Mouse (Mus musculus) myocyte (in vitro differentiated cells): ENCODE results near the gene Ercc4. TPM values are rescaled to one million over a fixed set of nuclear protein-coding genes. Genes with fewer than 3 reads are reported as not detected.
A peak's percentile ranks its signal among the peaks of the same experiment; 100 is the strongest.

Source experiments
- H3K27me3 ChIP-seq: one replicate; pipeline ENCODE4 v1.6.1; 2011; ENCODE audit not compliant: control insufficient read depth, insufficient read depth, insufficient read length
- H3K36me3 ChIP-seq: one replicate; pipeline ENCODE4 v1.6.1; 2011; ENCODE audit not compliant: control insufficient read depth, insufficient read depth
- H3K4me2 ChIP-seq: one replicate; pipeline ENCODE4 v1.6.1; 2011; ENCODE audit warnings: low read depth, control low read depth
- H3K4me3 ChIP-seq: one replicate; pipeline ENCODE4 v1.5.1; 2011; ENCODE audit warnings: mild to moderate bottlenecking, control low read depth, moderate library complexity
- H3K79me2 ChIP-seq: one replicate; pipeline ENCODE4 v1.6.1; 2011; ENCODE audit not compliant: control insufficient read depth, insufficient read depth
- H3ac ChIP-seq: one replicate; pipeline ENCODE4 v1.6.1; 2011; ENCODE audit not compliant: control insufficient read depth, insufficient read length
- CEBPB ChIP-seq: IDR thresholded peaks from 2 replicates; pipeline ENCODE4 v1.6.1; 2011; ENCODE audit warnings: mild to moderate bottlenecking, moderate library complexity; ENCODE audit not compliant: poor library complexity, insufficient read depth, severe bottlenecking
- E2F4 ChIP-seq: IDR thresholded peaks from one replicate; pipeline ENCODE4 v1.6.1; 2011; ENCODE audit warnings: mild to moderate bottlenecking, control low read depth, moderate library complexity; ENCODE audit not compliant: insufficient read depth
- MAX ChIP-seq: IDR thresholded peaks from one replicate; pipeline ENCODE4 v1.6.1; 2011; ENCODE audit warnings: low read depth, mild to moderate bottlenecking, control low read depth
- MYOD1 ChIP-seq, 3 experiments: IDR thresholded peaks; one replicate each; pipeline ENCODE4 v1.6.1; 2011; ENCODE audit warnings: control low read depth in 2 of 3, low read depth in 2 of 3, mild to moderate bottlenecking in 2 of 3, moderate library complexity in 1 of 3; ENCODE audit not compliant: insufficient read length in 2 of 3, control insufficient read depth in 1 of 3
- MYOG ChIP-seq, 3 experiments: IDR thresholded peaks; one replicate each; pipeline ENCODE4 v1.6.1; 2011; ENCODE audit warnings: control low read depth in 2 of 3, low read depth in 2 of 3, mild to moderate bottlenecking in 2 of 3; ENCODE audit not compliant: insufficient read length in 2 of 3, control insufficient read depth in 1 of 3, insufficient read depth in 1 of 3
- POLR2A ChIP-seq: IDR thresholded peaks from one replicate; pipeline ENCODE4 v1.6.1; 2011; ENCODE audit warnings: low read depth, mild to moderate bottlenecking, control low read depth, moderate library complexity; ENCODE audit not compliant: insufficient read length
- POLR2AphosphoS2 ChIP-seq: IDR thresholded peaks from one replicate; pipeline ENCODE4 v1.6.1; 2011; ENCODE audit warnings: low read depth, control low read depth; ENCODE audit not compliant: insufficient read length
- REST ChIP-seq: IDR thresholded peaks from one replicate; pipeline ENCODE4 v1.6.1; 2011; ENCODE audit warnings: mild to moderate bottlenecking, control low read depth, moderate library complexity; ENCODE audit not compliant: insufficient read depth, insufficient read length
- SRF ChIP-seq: IDR thresholded peaks from one replicate; pipeline ENCODE4 v1.6.1; 2011; ENCODE audit warnings: low read depth; ENCODE audit not compliant: control insufficient read depth, insufficient read length
- TCF12 ChIP-seq: IDR thresholded peaks from one replicate; pipeline ENCODE4 v1.6.1; 2011; ENCODE audit warnings: mild to moderate bottlenecking, control low read depth; ENCODE audit not compliant: poor library complexity, insufficient read depth, severe bottlenecking
- TCF3 ChIP-seq: IDR thresholded peaks from one replicate; pipeline ENCODE4 v1.6.1; 2011; ENCODE audit warnings: low read depth, control low read depth; ENCODE audit not compliant: insufficient read length
- USF1 ChIP-seq: IDR thresholded peaks from one replicate; pipeline ENCODE4 v1.6.1; 2011; ENCODE audit warnings: low read depth, mild to moderate bottlenecking, control low read depth, moderate library complexity
- polyA plus RNA-seq: library from polyadenylated mRNA; unstranded; fragments of >200 nt; fragmentation: generic; extraction: Trizol; gene quantifications from one replicate; pipeline ENCODE4 v1.2.1, GENCODE M21; 2012; ENCODE audit warnings: missing spikeins

Gene Ercc4
- polyA plus RNA-seq, 1 experiment, result 6.1 TPM

DNA sequence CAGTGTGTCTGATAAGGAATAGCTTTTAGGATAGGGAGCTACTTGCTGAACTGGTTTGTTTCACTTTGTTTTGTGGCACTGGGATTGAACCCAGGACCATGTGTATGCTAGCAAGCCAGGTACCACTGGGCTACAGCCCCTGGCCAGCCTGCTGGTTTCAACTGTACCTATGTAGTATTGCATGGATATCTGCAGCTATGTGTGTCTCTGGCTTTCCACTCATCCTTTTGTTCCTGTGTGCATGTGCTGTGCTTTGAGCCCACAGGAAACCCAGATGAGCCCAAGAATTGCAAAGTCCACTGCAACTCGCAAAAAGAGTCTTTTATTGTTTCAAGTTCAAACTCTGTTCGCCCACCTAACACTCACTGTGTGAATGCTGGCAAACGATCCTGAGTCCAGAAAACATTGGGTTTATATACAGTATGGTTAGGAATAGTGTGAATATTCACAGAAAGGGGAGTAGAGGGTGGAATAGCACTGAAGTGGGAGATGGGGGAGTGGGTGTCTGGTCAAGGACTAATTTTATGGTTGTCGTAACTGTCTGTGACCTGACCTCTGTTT is 73.8 kb downstream of the Ercc4 start:
- TF ChIP-seq SRF (no peak), MYOG (IDR thresholded peaks at IDR 0.05; ENCODE audit: control insufficient read depth in 1 of 3, insufficient read depth in 1 of 3, insufficient read length in 2 of 3, low read depth in 2 of 3) (no peak), CEBPB (no peak), REST (no peak), TCF3 (no peak), POLR2AphosphoS2 (no peak), E2F4 (no peak), POLR2A (no peak), MYOD1 (IDR thresholded peaks at IDR 0.05; ENCODE audit: control insufficient read depth in 1 of 3, insufficient read length in 2 of 3, low read depth in 2 of 3) (no peak), MAX (no peak), TCF12 (no peak), USF1 (no peak)
- Histone ChIP-seq H3K27me3 (no peaks in the 10 kb centered on the region), H3K79me2 (no peaks in the 10 kb centered on the region), H3K4me3 (no peak overlapping the region), H3K4me2 (no peak overlapping the region), H3K36me3 (no peaks in the 10 kb centered on the region), H3ac (no peak overlapping the region)

DNA sequence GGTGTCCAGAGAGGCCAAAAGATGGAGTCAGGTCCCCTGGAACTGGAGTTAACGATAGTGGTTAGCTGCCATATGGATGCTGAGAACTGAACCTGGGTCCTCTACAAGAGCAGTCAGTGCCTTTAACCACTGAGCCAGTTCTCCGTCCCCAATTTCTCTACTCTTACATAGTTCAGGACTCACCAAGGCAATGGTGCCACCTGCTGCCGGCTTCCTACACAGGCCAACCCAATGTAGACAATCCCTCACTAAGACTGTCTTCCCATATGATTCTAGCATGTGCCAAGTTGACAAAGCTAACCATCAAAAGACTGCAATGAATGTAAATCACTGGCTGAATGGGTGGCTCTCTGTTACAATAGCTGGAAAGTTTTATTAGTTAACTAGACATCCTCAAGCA is 74.9 kb downstream of the Ercc4 start:
- no peak overlapping the region for H3K4me3 ChIP-seq
- TF ChIP-seq SRF, result no peak
- TF ChIP-seq POLR2A, result no peak
- no peak for TF ChIP-seq TCF3
- no peak for TF ChIP-seq POLR2AphosphoS2
- TF ChIP-seq MYOG (IDR thresholded peaks at IDR 0.05; ENCODE audit: control insufficient read depth in 1 of 3, insufficient read depth in 1 of 3, insufficient read length in 2 of 3, low read depth in 2 of 3), result no peak
- H3K27me3 ChIP-seq, result no peaks in the 10 kb centered on the region
- H3K36me3 ChIP-seq, result no peaks in the 10 kb centered on the region
- no peaks in the 10 kb centered on the region for H3K79me2 ChIP-seq
- H3K4me2 ChIP-seq, result no peak overlapping the region
- H3ac ChIP-seq, result no peak overlapping the region

DNA sequence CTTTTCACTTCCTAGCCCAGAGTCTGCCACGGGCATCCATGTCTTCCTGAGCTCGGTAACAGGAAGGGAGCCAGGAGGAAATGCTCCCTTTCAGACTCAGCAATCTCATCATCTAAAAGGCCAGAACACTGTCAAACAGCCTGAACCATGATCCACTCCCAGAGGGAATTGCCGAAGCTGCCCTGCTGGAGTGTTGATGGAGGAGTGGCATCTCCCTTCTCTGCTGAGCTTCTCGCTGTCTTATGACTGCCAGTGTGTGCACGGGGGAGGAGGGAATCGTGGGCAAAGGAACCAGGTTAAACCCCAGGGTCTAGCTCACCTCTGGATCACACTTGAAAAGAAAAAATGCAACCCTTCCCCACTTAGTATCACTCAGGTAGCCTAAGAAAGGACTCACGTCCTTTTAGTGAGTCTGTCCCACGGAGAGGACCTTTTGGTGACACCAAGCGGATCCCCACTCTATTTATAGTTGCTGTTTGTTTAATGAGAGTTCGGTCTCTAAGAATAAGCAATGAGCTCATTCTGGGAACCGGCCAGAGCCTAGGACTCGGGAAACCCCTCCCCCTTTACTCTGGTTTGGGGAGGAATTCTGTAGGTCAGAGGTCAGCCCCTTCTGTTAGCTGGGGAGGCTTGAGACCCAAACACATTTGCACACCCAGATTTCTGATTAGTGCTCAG is 80.1 kb downstream of the Ercc4 start:
- no peak for TF ChIP-seq POLR2AphosphoS2
- TF ChIP-seq USF1, result no peak
- no peak for TF ChIP-seq MYOG (IDR thresholded peaks at IDR 0.05; ENCODE audit: control insufficient read depth in 1 of 3, insufficient read depth in 1 of 3, insufficient read length in 2 of 3, low read depth in 2 of 3)
- TF ChIP-seq MYOD1 (IDR thresholded peaks at IDR 0.05; ENCODE audit: control insufficient read depth in 1 of 3, insufficient read length in 2 of 3, low read depth in 2 of 3), result no peak
- TF ChIP-seq CEBPB, result no peak
- no peak for TF ChIP-seq REST
- TF ChIP-seq MAX, result no peak
- TF ChIP-seq SRF, result no peak
- Histone ChIP-seq H3K36me3 (no peaks in the 10 kb centered on the region), H3K4me2 (peak overlapping the region; percentile 40), H3K79me2 (no peaks in the 10 kb centered on the region), H3K4me3 (no peak overlapping the region), H3K27me3 (no peaks in the 10 kb centered on the region), H3ac (no peak overlapping the region)

DNA sequence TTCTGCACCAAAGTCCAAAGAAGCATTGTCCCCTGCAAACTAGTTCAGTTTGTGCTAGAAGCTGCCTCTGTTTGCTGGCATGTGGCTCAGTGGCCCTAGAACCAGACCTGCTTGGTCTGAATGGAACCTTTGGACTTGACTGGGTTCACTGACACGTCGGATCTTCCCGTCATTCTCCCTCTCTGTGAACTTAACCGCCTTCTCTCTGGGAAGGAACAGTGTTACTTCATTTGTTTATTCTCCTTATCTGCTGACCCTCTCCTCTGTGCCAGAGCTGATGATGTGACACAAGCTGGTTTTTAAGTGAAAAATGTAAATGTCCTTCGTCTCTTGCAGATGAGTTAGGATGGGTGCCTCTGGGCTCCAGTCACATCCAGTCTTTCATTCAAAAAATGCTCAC is 81.0 kb downstream of the Ercc4 start:
- no peaks in the 10 kb centered on the region for H3K27me3 ChIP-seq
- no peaks in the 10 kb centered on the region for H3K79me2 ChIP-seq
- no peaks in the 10 kb centered on the region for H3K36me3 ChIP-seq
- H3ac ChIP-seq, result no peak overlapping the region
- no peak for TF ChIP-seq MAX
- TF ChIP-seq TCF3, result no peak
- TF ChIP-seq TCF12, result no peak
- TF ChIP-seq SRF, result no peak
- no peak for TF ChIP-seq E2F4
- H3K4me2 ChIP-seq, result no peak overlapping the region
- H3K4me3 ChIP-seq, result no peak overlapping the region

DNA sequence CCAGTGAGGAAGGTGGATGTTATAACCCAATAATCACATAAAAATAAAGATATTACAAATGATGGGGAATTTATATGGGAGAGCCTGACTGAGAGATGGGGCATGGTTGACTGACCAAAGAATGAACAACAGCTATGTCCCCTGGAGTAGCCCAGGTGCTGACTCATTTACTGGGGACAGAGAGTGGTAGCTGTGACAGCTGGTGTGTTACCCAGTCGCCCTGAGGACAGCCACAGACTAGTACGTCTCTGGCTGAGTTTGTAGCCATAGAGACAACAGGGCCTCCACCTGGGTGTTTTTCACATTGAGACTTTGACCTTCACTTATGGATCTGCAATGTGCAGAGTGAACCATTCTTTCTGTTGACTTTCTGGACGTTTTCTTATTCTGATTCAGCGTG is 81.7 kb downstream of the Ercc4 start:
- H3K4me3 ChIP-seq, result no peak overlapping the region
- no peaks in the 10 kb centered on the region for H3K36me3 ChIP-seq
- no peaks in the 10 kb centered on the region for H3K79me2 ChIP-seq
- no peak overlapping the region for H3ac ChIP-seq
- H3K27me3 ChIP-seq, result no peaks in the 10 kb centered on the region
- TF ChIP-seq MYOD1 (IDR thresholded peaks at IDR 0.05; ENCODE audit: control insufficient read depth in 1 of 3, insufficient read length in 2 of 3, low read depth in 2 of 3), result peak in 1 of 3 experiments; percentile 69
- TF ChIP-seq TCF3, result no peak
- TF ChIP-seq MYOG (IDR thresholded peaks at IDR 0.05; ENCODE audit: control insufficient read depth in 1 of 3, insufficient read depth in 1 of 3, insufficient read length in 2 of 3, low read depth in 2 of 3), result peak in 2 of 3 experiments; percentile 12 to 35
- no peak overlapping the region for H3K4me2 ChIP-seq
